Mouse (Mus musculus) B cell, adult 2 months (primary cell): Measurements from ENCODE around the gene Necap1.

ENCODE experiments used
- DNase-seq, 2 experiments: peaks; one replicate each; pipeline ENCODE4 v3.0.0; 2022

The Necap1 gene

GRCm38 (mm10) chr6:122889599-122889998, 15.3 kb downstream of the Necap1 start:
- DNase-seq = no peak

GRCm38 (mm10) chr6:122892442-122893049, 18.3 kb downstream of the Necap1 start:
- peak; percentile 87 to 90 for DNase-seq

GRCm38 (mm10) chr6:122919922-122920321, 45.6 kb downstream of the Necap1 start:
- DNase-seq = no peak

GRCm38 (mm10) chr6:122921451-122921850, 47.2 kb downstream of the Necap1 start, which contains the start of gene Clec4a1:
Gene Clec4a1 (plus strand): TSS chr6:122921848.
- DNase-seq = no peak

GRCm38 (mm10) chr6:122934845-122935244, 60.6 kb downstream of the Necap1 start:
- no peak for DNase-seq
